Mouse (Mus musculus): ENCODE results near the gene Zbtb38. TPM values are rescaled to one million over a fixed set of nuclear protein-coding genes. Genes with fewer than 3 reads are reported as not detected.

The Zbtb38 gene
- polyA plus RNA-seq, 1 experiment: 10.0 TPM

GRCm38 (mm10) chr9:96744909-96745308 lies 7.7 kb downstream of the Zbtb38 start:
- TF ChIP-seq MAX (IDR thresholded peaks at IDR 0.05) (no peak), CEBPB (IDR thresholded peaks at IDR 0.05; ENCODE audit: low read depth) (no peak), MYOD1 (IDR thresholded peaks at IDR 0.05; ENCODE audit: control insufficient read depth, insufficient read length, low read depth) (no peak), USF1 (IDR thresholded peaks at IDR 0.05; ENCODE audit: low read depth) (no peak), MYOG (IDR thresholded peaks at IDR 0.05; ENCODE audit: control insufficient read depth, extremely low read depth, insufficient read length) (no peak), FOSL1 (IDR thresholded peaks at IDR 0.05; ENCODE audit: insufficient read depth, low read length, poor library complexity, severe bottlenecking) (no peak), CTCF (IDR thresholded peaks at IDR 0.05; ENCODE audit: control insufficient read depth, insufficient read depth, insufficient read length) (no peak)
- Histone ChIP-seq H3K4me3 (ENCODE audit: insufficient read depth, poor library complexity, severe bottlenecking) (no peak overlapping the region), H3K27me3 (ENCODE audit: control insufficient read depth, insufficient read depth, insufficient read length) (no peaks in the 10 kb centered on the region), H3K36me3 (ENCODE audit: control insufficient read depth, insufficient read depth) (peaks cover 62% of the 10 kb centered on the region), H3K79me2 (ENCODE audit: control insufficient read depth, insufficient read depth) (peaks cover 17% of the 10 kb centered on the region), H3ac (ENCODE audit: control insufficient read depth, insufficient read length, low read depth) (no peak overlapping the region), H3K79me3 (ENCODE audit: low read depth) (peaks cover 18% of the 10 kb centered on the region)

GRCm38 (mm10) chr9:96741365-96742085 lies 11.1 kb downstream of the Zbtb38 start:
- H3K79me2 ChIP-seq (ENCODE audit: control insufficient read depth, insufficient read depth): peaks cover 23% of the 10 kb centered on the region
- TF ChIP-seq FOSL1 (IDR thresholded peaks at IDR 0.05; ENCODE audit: insufficient read depth, low read length, poor library complexity, severe bottlenecking) (no peak), CEBPB (IDR thresholded peaks at IDR 0.05; ENCODE audit: low read depth) (no peak), USF1 (IDR thresholded peaks at IDR 0.05; ENCODE audit: low read depth) (no peak)
- H3ac ChIP-seq (ENCODE audit: control insufficient read depth, insufficient read length, low read depth): no peak overlapping the region
- H3K36me3 ChIP-seq (ENCODE audit: control insufficient read depth, insufficient read depth): peaks cover 52% of the 10 kb centered on the region
- peaks cover 17% of the 10 kb centered on the region for H3K79me3 ChIP-seq (ENCODE audit: low read depth)
- no peak overlapping the region for H3K4me3 ChIP-seq (ENCODE audit: insufficient read depth, poor library complexity, severe bottlenecking)
- H3K27me3 ChIP-seq (ENCODE audit: control insufficient read depth, insufficient read depth, insufficient read length): no peaks in the 10 kb centered on the region

- no peaks in the 10 kb centered on the region for H3K27me3 ChIP-seq (ENCODE audit: control insufficient read depth, insufficient read depth, insufficient read length)
- TF ChIP-seq MYOG (IDR thresholded peaks at IDR 0.05; ENCODE audit: control insufficient read depth, extremely low read depth, insufficient read length) (no peak), CEBPB (IDR thresholded peaks at IDR 0.05; ENCODE audit: low read depth) (no peak), MYOD1 (IDR thresholded peaks at IDR 0.05; ENCODE audit: control insufficient read depth, insufficient read length, low read depth) (no peak), MAX (IDR thresholded peaks at IDR 0.05) (no peak), CTCF (IDR thresholded peaks at IDR 0.05; ENCODE audit: control insufficient read depth, insufficient read depth, insufficient read length) (no peak), FOSL1 (IDR thresholded peaks at IDR 0.05; ENCODE audit: insufficient read depth, low read length, poor library complexity, severe bottlenecking) (no peak), USF1 (IDR thresholded peaks at IDR 0.05; ENCODE audit: low read depth) (no peak)
- H3K79me2 ChIP-seq (ENCODE audit: control insufficient read depth, insufficient read depth): peaks cover 27% of the 10 kb centered on the region
- H3K79me3 ChIP-seq (ENCODE audit: low read depth): peaks cover 19% of the 10 kb centered on the region
- H3K4me3 ChIP-seq (ENCODE audit: insufficient read depth, poor library complexity, severe bottlenecking): no peak overlapping the region
- no peak overlapping the region for H3ac ChIP-seq (ENCODE audit: control insufficient read depth, insufficient read length, low read depth)
- peaks cover 47% of the 10 kb centered on the region for H3K36me3 ChIP-seq (ENCODE audit: control insufficient read depth, insufficient read depth)
Measured at GRCm38 (mm10) chr9:96740712-96741364, 11.8 kb downstream of the Zbtb38 start.

GRCm38 (mm10) chr9:96739808-96740711 lies 12.6 kb downstream of the Zbtb38 start:
- Histone ChIP-seq H3K79me2 (ENCODE audit: control insufficient read depth, insufficient read depth) (peaks cover 35% of the 10 kb centered on the region), H3K36me3 (ENCODE audit: control insufficient read depth, insufficient read depth) (peaks cover 48% of the 10 kb centered on the region), H3K27me3 (ENCODE audit: control insufficient read depth, insufficient read depth, insufficient read length) (no peaks in the 10 kb centered on the region), H3K79me3 (ENCODE audit: low read depth) (peaks cover 17% of the 10 kb centered on the region), H3K4me3 (ENCODE audit: insufficient read depth, poor library complexity, severe bottlenecking) (no peak overlapping the region), H3ac (ENCODE audit: control insufficient read depth, insufficient read length, low read depth) (no peak overlapping the region)
- no peak for TF ChIP-seq USF1 (IDR thresholded peaks at IDR 0.05; ENCODE audit: low read depth)
- TF ChIP-seq CTCF (IDR thresholded peaks at IDR 0.05; ENCODE audit: control insufficient read depth, insufficient read depth, insufficient read length): no peak
- TF ChIP-seq MYOD1 (IDR thresholded peaks at IDR 0.05; ENCODE audit: control insufficient read depth, insufficient read length, low read depth): no peak
- TF ChIP-seq FOSL1 (IDR thresholded peaks at IDR 0.05; ENCODE audit: insufficient read depth, low read length, poor library complexity, severe bottlenecking): no peak
- no peak for TF ChIP-seq MYOG (IDR thresholded peaks at IDR 0.05; ENCODE audit: control insufficient read depth, extremely low read depth, insufficient read length)
- no peak for TF ChIP-seq CEBPB (IDR thresholded peaks at IDR 0.05; ENCODE audit: low read depth)
- no peak for TF ChIP-seq MAX (IDR thresholded peaks at IDR 0.05)

GRCm38 (mm10) chr9:96738563-96739355 lies 13.9 kb downstream of the Zbtb38 start:
- H3K36me3 ChIP-seq (ENCODE audit: control insufficient read depth, insufficient read depth): peaks cover 46% of the 10 kb centered on the region
- no peak overlapping the region for H3ac ChIP-seq (ENCODE audit: control insufficient read depth, insufficient read length, low read depth)
- H3K79me3 ChIP-seq (ENCODE audit: low read depth): peaks cover 24% of the 10 kb centered on the region
- no peaks in the 10 kb centered on the region for H3K27me3 ChIP-seq (ENCODE audit: control insufficient read depth, insufficient read depth, insufficient read length)
- TF ChIP-seq CTCF (IDR thresholded peaks at IDR 0.05; ENCODE audit: control insufficient read depth, insufficient read depth, insufficient read length) (no peak), USF1 (IDR thresholded peaks at IDR 0.05; ENCODE audit: low read depth) (no peak), MYOG (IDR thresholded peaks at IDR 0.05; ENCODE audit: control insufficient read depth, extremely low read depth, insufficient read length) (no peak), FOSL1 (IDR thresholded peaks at IDR 0.05; ENCODE audit: insufficient read depth, low read length, poor library complexity, severe bottlenecking) (no peak), MYOD1 (IDR thresholded peaks at IDR 0.05; ENCODE audit: control insufficient read depth, insufficient read length, low read depth) (no peak), CEBPB (IDR thresholded peaks at IDR 0.05; ENCODE audit: low read depth) (no peak), MAX (IDR thresholded peaks at IDR 0.05) (no peak)
- no peak overlapping the region for H3K4me3 ChIP-seq (ENCODE audit: insufficient read depth, poor library complexity, severe bottlenecking)
- H3K79me2 ChIP-seq (ENCODE audit: control insufficient read depth, insufficient read depth): peaks cover 48% of the 10 kb centered on the region
